ENCODE assay signal across 28 mouse cellular contexts in genomic region chr8:114872491-114872890, GRCm38 (mm10).
DNase-seq lines count a peak whose midpoint lies in the region; ATAC-seq and TF ChIP-seq lines count a peak whose summit lies in the region.
"Had no signal": no experiment of that assay in that cellular context is flagged by ENCODE, and none has a peak within 500 bp of the region (broad histone marks: within the 10 kb centered on the region; RNA-seq: fewer than 3 reads in every experiment).

No protein-coding gene starts in this region.

- H3K9ac ChIP-seq in forebrain, embryonic 16.5 days (replicated peaks; ENCODE audit: low read depth, low read length) = no peak overlapping the region
- no peak overlapping the region for H3K9ac ChIP-seq in forebrain, embryonic 11.5 days (ENCODE audit: low read length)
- no peak overlapping the region for H3K9ac ChIP-seq in lung, embryonic 14.5 days
- no peak overlapping the region for H3K9ac ChIP-seq in stomach, embryonic 16.5 days (ENCODE audit: low read length)
- H3K9ac ChIP-seq: embryonic facial prominence, embryonic 12.5 days; heart, embryonic 15.5 days; hindbrain, embryonic 15.5 days; kidney, embryonic 15.5 days; liver, embryonic 15.5 days; neural tube, embryonic 15.5 days; stomach, embryonic 15.5 days had no signal

- peak; percentile 40 for ATAC-seq in forebrain, embryonic 16.5 days
- ATAC-seq in forebrain, embryonic 11.5 days (replicated peaks; ENCODE audit: low FRiP score) = no peak
- ATAC-seq in lung, embryonic 14.5 days (ENCODE audit: insufficient read depth) = peak; percentile 41; the same call in 1 of the 2 replicates
- ATAC-seq in stomach, embryonic 16.5 days (ENCODE audit: insufficient read depth, low FRiP score) = peak; percentile 61; the same call in 1 of the 2 replicates
- ATAC-seq: CD4-positive, CD25-positive, alpha-beta regulatory T cell, adult 4 months had no signal

- H3K27ac ChIP-seq in forebrain, embryonic 16.5 days (ENCODE audit: low read length) = no peak overlapping the region
- H3K27ac ChIP-seq in forebrain, embryonic 11.5 days (ENCODE audit: low read depth, low read length) = no peak overlapping the region
- no peak overlapping the region for H3K27ac ChIP-seq in lung, embryonic 14.5 days (ENCODE audit: low read depth)
- 0 out of 2 replicates have a peak overlapping the region, but pooled peaks have one; percentile 38 for H3K27ac ChIP-seq in stomach, embryonic 16.5 days (ENCODE audit: low read length)
- H3K27ac ChIP-seq: embryonic facial prominence, embryonic 12.5 days; gastrocnemius, adult 2 months; heart, embryonic 15.5 days; hindbrain, embryonic 15.5 days; kidney, embryonic 15.5 days; left cerebral cortex, adult 2 months; liver, embryonic 15.5 days; macrophage; neural tube, embryonic 15.5 days; stomach, embryonic 15.5 days had no signal

- H3K27me3 ChIP-seq in forebrain, embryonic 16.5 days (replicated peaks; ENCODE audit: control insufficient read depth, insufficient read depth, low read length) = peaks cover 4% of the 10 kb centered on the region
- H3K27me3 ChIP-seq in forebrain, embryonic 11.5 days (ENCODE audit: control insufficient read depth, insufficient read depth, low read length) = no peaks in the 10 kb centered on the region
- no peaks in the 10 kb centered on the region for H3K27me3 ChIP-seq in lung, embryonic 14.5 days (ENCODE audit: insufficient read depth, low read length)
- no peaks in the 10 kb centered on the region for H3K27me3 ChIP-seq in stomach, embryonic 16.5 days (ENCODE audit: control insufficient read depth, insufficient read depth, low read length)
- H3K27me3 ChIP-seq: embryonic facial prominence, embryonic 12.5 days; heart, embryonic 15.5 days; hindbrain, embryonic 15.5 days; kidney, embryonic 15.5 days; liver, embryonic 15.5 days; neural tube, embryonic 15.5 days; stomach, embryonic 15.5 days had no signal

- peaks cover 17% of the 10 kb centered on the region for H3K4me1 ChIP-seq in forebrain, embryonic 16.5 days (replicated peaks; ENCODE audit: control insufficient read depth, insufficient read depth, low read length)
- peaks cover 9% of the 10 kb centered on the region; the same call in 1 of the 2 replicates for H3K4me1 ChIP-seq in forebrain, embryonic 11.5 days (replicated peaks; ENCODE audit: control insufficient read depth, insufficient read depth, low read length)
- H3K4me1 ChIP-seq in lung, embryonic 14.5 days (ENCODE audit: insufficient read depth) = peaks cover 17% of the 10 kb centered on the region
- H3K4me1 ChIP-seq in stomach, embryonic 16.5 days (ENCODE audit: control insufficient read depth, insufficient read depth, low read length) = peaks cover 11% of the 10 kb centered on the region; the same call in 1 of the 2 replicates

- H3K36me3 ChIP-seq in forebrain, embryonic 16.5 days (ENCODE audit: control insufficient read depth, insufficient read depth) = no peaks in the 10 kb centered on the region
- H3K36me3 ChIP-seq in forebrain, embryonic 11.5 days (ENCODE audit: control insufficient read depth, insufficient read depth, low read length) = no peaks in the 10 kb centered on the region
- no peaks in the 10 kb centered on the region for H3K36me3 ChIP-seq in lung, embryonic 14.5 days (ENCODE audit: insufficient read depth)
- H3K36me3 ChIP-seq in stomach, embryonic 16.5 days (ENCODE audit: control insufficient read depth, insufficient read depth, low read length) = no peaks in the 10 kb centered on the region
- H3K36me3 ChIP-seq: embryonic facial prominence, embryonic 12.5 days; heart, embryonic 15.5 days; hindbrain, embryonic 15.5 days; kidney, embryonic 15.5 days; liver, embryonic 15.5 days; neural tube, embryonic 15.5 days; stomach, embryonic 15.5 days had no signal

- H3K4me3 ChIP-seq in forebrain, embryonic 16.5 days (replicated peaks; ENCODE audit: low read length) = no peak overlapping the region
- no peak overlapping the region for H3K4me3 ChIP-seq in forebrain, embryonic 11.5 days (ENCODE audit: low read depth, low read length)
- no peak overlapping the region for H3K4me3 ChIP-seq in lung, embryonic 14.5 days (ENCODE audit: low read depth, low read length)
- no peak overlapping the region for H3K4me3 ChIP-seq in stomach, embryonic 16.5 days (replicated peaks; ENCODE audit: low read length)
- H3K4me3 ChIP-seq: embryonic facial prominence, embryonic 12.5 days; gastrocnemius, adult 2 months; heart, embryonic 15.5 days; hindbrain, embryonic 15.5 days; kidney, embryonic 15.5 days; left cerebral cortex, adult 2 months; liver, embryonic 15.5 days; neural tube, embryonic 15.5 days; stomach, embryonic 15.5 days had no signal

- no peak for DNase-seq in forebrain, embryonic 11.5 days (ENCODE audit: low spot score)
- DNase-seq in lung, embryonic 14.5 days = peak; percentile 88
- no peak for DNase-seq in lung, postnatal 25 days (ENCODE audit: low spot score)
- DNase-seq in Muller cell, postnatal 12 days (ENCODE audit: inconsistent ontology term) = peak; percentile 60
- DNase-seq in right cerebral cortex, postnatal 25 days = no peak
- DNase-seq: adrenal gland, adult 2 months; cerebellum, adult 11-12 months; gastrocnemius, adult 2 months; heart, postnatal 36 days; kidney, adult 11 months; kidney, postnatal 4 days; layer of hippocampus, adult 9-11 months; liver; right cerebral cortex, adult 18-20 months; thymus, adult 2 months had no signal

- H3K9me3 ChIP-seq in forebrain, embryonic 16.5 days (ENCODE audit: control insufficient read depth, low read length) = peaks cover 2% of the 10 kb centered on the region; the same call in 1 of the 2 replicates
- no peaks in the 10 kb centered on the region for H3K9me3 ChIP-seq in forebrain, embryonic 11.5 days (ENCODE audit: control insufficient read depth, low read length)
- no peaks in the 10 kb centered on the region for H3K9me3 ChIP-seq in lung, embryonic 14.5 days (ENCODE audit: low read depth, low read length)
- H3K9me3 ChIP-seq in stomach, embryonic 16.5 days (replicated peaks; ENCODE audit: control insufficient read depth, low read length) = no peaks in the 10 kb centered on the region
- H3K9me3 ChIP-seq: embryonic facial prominence, embryonic 12.5 days; heart, embryonic 15.5 days; hindbrain, embryonic 15.5 days; kidney, embryonic 15.5 days; liver, embryonic 15.5 days; stomach, embryonic 15.5 days had no signal

- WGBS in forebrain, embryonic 16.5 days = 15% methylated on average over 3 of the region's 3 CpGs
- 84% methylated on average over 3 of the region's 3 CpGs for WGBS in forebrain, embryonic 11.5 days
- 29% methylated on average over 3 of the region's 3 CpGs for WGBS in lung, embryonic 14.5 days
- 33% methylated on average over 3 of the region's 3 CpGs for WGBS in stomach, embryonic 16.5 days

- no peak for TF ChIP-seq CTCF in lung, embryonic 14.5 days (IDR thresholded peaks at IDR 0.05; ENCODE audit: low read depth)

- no peak overlapping the region for H3K4me2 ChIP-seq in forebrain, embryonic 16.5 days (ENCODE audit: low read length)
- H3K4me2 ChIP-seq in forebrain, embryonic 11.5 days (ENCODE audit: low read depth, low read length, severe bottlenecking) = no peak overlapping the region
- H3K4me2 ChIP-seq in lung, embryonic 14.5 days = no peak overlapping the region
- no peak overlapping the region for H3K4me2 ChIP-seq in stomach, embryonic 16.5 days (ENCODE audit: low read depth, low read length)
- H3K4me2 ChIP-seq: embryonic facial prominence, embryonic 12.5 days; heart, embryonic 15.5 days; hindbrain, embryonic 15.5 days; kidney, embryonic 15.5 days; liver, embryonic 15.5 days; midbrain, embryonic 11.5 days; neural tube, embryonic 15.5 days; stomach, embryonic 15.5 days had no signal

Comparison
In these comparisons a context has a peak if more than half of its experiments do, and no peak if none do; other contexts are left out.
1. DNase-seq: peak in lung, embryonic 14.5 days (single experiment) and Muller cell, postnatal 12 days (single experiment); none in forebrain, embryonic 11.5 days (single experiment), lung, postnatal 25 days (single experiment) and right cerebral cortex, postnatal 25 days (single experiment).